In genomic region chr3:83676147-83676546, GRCm38 (mm10) we compare ENCODE assay signal across 20 mouse cellular contexts.
DNase-seq lines count a peak whose midpoint lies in the region; ATAC-seq lines count a peak whose summit lies in the region.
"Had no signal": no experiment of that assay in that cellular context is flagged by ENCODE, and none has a peak within 500 bp of the region (broad histone marks: within the 10 kb centered on the region; RNA-seq: fewer than 3 reads in every experiment).

No protein-coding gene starts in this region.

- no peak overlapping the region for H3K9ac ChIP-seq in embryonic facial prominence, embryonic 14.5 days (ENCODE audit: low read depth, low read length)

- H3K27me3 ChIP-seq in embryonic facial prominence, embryonic 14.5 days (replicated peaks; ENCODE audit: control insufficient read depth, insufficient read depth, low read length): no peaks in the 10 kb centered on the region
- H3K27me3 ChIP-seq in embryonic facial prominence, embryonic 10.5 days (replicated peaks; ENCODE audit: low read depth, poor library complexity, severe bottlenecking): no peaks in the 10 kb centered on the region
- H3K27me3 ChIP-seq: CH12.LX had no signal

- no peak overlapping the region for H3K27ac ChIP-seq in embryonic facial prominence, embryonic 14.5 days (replicated peaks; ENCODE audit: low read depth, low read length)
- no peak overlapping the region for H3K27ac ChIP-seq in embryonic facial prominence, embryonic 10.5 days (replicated peaks)

- WGBS in embryonic facial prominence, embryonic 14.5 days: 78% methylated on average over 5 of the region's 5 CpGs
- 89% methylated on average over 5 of the region's 5 CpGs for WGBS in embryonic facial prominence, embryonic 10.5 days

- H3K4me1 ChIP-seq in embryonic facial prominence, embryonic 14.5 days (ENCODE audit: control insufficient read depth, insufficient read depth, low read length): no peaks in the 10 kb centered on the region
- H3K4me1 ChIP-seq in embryonic facial prominence, embryonic 10.5 days: no peaks in the 10 kb centered on the region

- H3K36me3 ChIP-seq in embryonic facial prominence, embryonic 14.5 days (ENCODE audit: control insufficient read depth, insufficient read depth, low read length): no peaks in the 10 kb centered on the region
- no peaks in the 10 kb centered on the region for H3K36me3 ChIP-seq in embryonic facial prominence, embryonic 10.5 days (replicated peaks)
- H3K36me3 ChIP-seq: G1E had no signal

- peak; percentile 23 for DNase-seq in adrenal gland, adult 2 months
- no peak for DNase-seq in adrenal gland, adult 8-10 months
- DNase-seq in adrenal gland, postnatal 14 days: peak; percentile 12
- no peak for DNase-seq in adrenal gland, postnatal 25 days
- DNase-seq in embryonic facial prominence, embryonic 14.5 days (ENCODE audit: low spot score): peak; percentile 6
- DNase-seq in embryonic facial prominence, embryonic 10.5 days (ENCODE audit: low spot score): no peak
- DNase-seq: adrenal gland, postnatal 10 days; B cell, adult 2 months; cerebellum, adult 11 months; cerebellum, adult 11-12 months; cerebellum, adult 18-20 months; cerebellum, adult 2 months; cerebellum, adult 8-10 months; cerebellum, adult 9-10 months; cerebellum, adult 9-11 months had no signal

- ATAC-seq in embryonic facial prominence, embryonic 14.5 days (ENCODE audit: low read depth): no peak
- ATAC-seq: activated CD4-positive, CD25-positive, alpha-beta regulatory T cell, adult 4 months; CD4-positive, CD25-positive, alpha-beta regulatory T cell, adult 4 months; Patski had no signal

- no peak overlapping the region for H3K4me3 ChIP-seq in embryonic facial prominence, embryonic 14.5 days (ENCODE audit: low read depth, low read length)
- H3K4me3 ChIP-seq in embryonic facial prominence, embryonic 10.5 days: no peak overlapping the region

- H3K9me3 ChIP-seq in embryonic facial prominence, embryonic 14.5 days (ENCODE audit: control insufficient read depth, low read length): no peaks in the 10 kb centered on the region
- no peaks in the 10 kb centered on the region for H3K9me3 ChIP-seq in embryonic facial prominence, embryonic 10.5 days
- H3K9me3 ChIP-seq: G1E had no signal

- H3K4me2 ChIP-seq in embryonic facial prominence, embryonic 14.5 days (ENCODE audit: low read depth, low read length): no peak overlapping the region

Comparison
In these comparisons a context has a peak if more than half of its experiments do, and no peak if none do; other contexts are left out.
1. DNase-seq: peak in adrenal gland, adult 2 months (single experiment), adrenal gland, postnatal 14 days (single experiment) and embryonic facial prominence, embryonic 14.5 days (single experiment); none in adrenal gland, adult 8-10 months (single experiment), adrenal gland, postnatal 25 days (single experiment) and embryonic facial prominence, embryonic 10.5 days (single experiment).